Mouse (Mus musculus) thymus, adult 18-20 months (tissue): ENCODE results near the gene Mcub.
A peak's percentile ranks its signal among the peaks of the same experiment; 100 is the strongest.

ENCODE experiments used
- DNase-seq, 2 experiments: peaks; one replicate each; pipeline ENCODE4 v3.0.0; 2022; ENCODE audit warnings: mixed read lengths in 2 of 2

Mcub gene

GRCm38 (mm10) chr3:129887779-129888517, 82.1 kb downstream of the Mcub start:
- DNase-seq = no peak

- DNase-seq = no peak
Measured at GRCm38 (mm10) chr3:129886430-129886829, 83.6 kb downstream of the Mcub start.

GRCm38 (mm10) chr3:129885577-129885976, 84.4 kb downstream of the Mcub start:
- no peak for DNase-seq

GRCm38 (mm10) chr3:129880925-129881593, 88.9 kb downstream of the Mcub start:
- peak; percentile 30 to 40 for DNase-seq

- DNase-seq = no peak
Measured at GRCm38 (mm10) chr3:129879913-129880312, 90.1 kb downstream of the Mcub start.

- DNase-seq = no peak
Measured at GRCm38 (mm10) chr3:129879131-129879757, 90.8 kb downstream of the Mcub start.

GRCm38 (mm10) chr3:129878405-129879021, 91.5 kb downstream of the Mcub start, which contains the start of gene Pla2g12a:
Gene Pla2g12a, plus strand, starts transcription at chr3:129878606.
- DNase-seq = peak; percentile 76 to 78

- DNase-seq = no peak
Measured at GRCm38 (mm10) chr3:129877327-129877726, 92.7 kb downstream of the Mcub start.
